Comparison of ENCODE assay signal across 30 mouse cellular contexts in the genomic region with DNA sequence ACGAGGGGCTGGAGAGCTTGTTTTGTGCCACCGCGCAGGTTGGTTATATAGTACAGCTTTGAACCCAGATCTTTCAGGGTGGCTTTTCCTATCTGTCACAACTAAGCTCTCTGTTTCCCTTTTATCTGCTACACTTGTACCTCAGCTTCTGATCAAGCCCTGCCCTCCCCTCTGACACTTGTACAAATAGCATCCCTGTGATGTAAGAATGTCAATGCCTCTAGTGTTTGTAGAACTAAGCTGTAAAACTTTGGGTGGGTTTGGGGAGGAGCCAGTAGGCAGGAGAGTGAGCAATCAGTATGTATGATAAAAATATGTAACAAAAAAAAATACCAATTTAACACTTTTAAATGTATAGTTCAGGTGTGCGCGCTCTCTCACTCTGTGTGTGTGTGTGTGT. TPM values are rescaled to one million over a fixed set of nuclear protein-coding genes. Genes with fewer than 3 reads are reported as not detected.
DNase-seq lines count a peak whose midpoint lies in the region; ATAC-seq and TF ChIP-seq lines count a peak whose summit lies in the region.
"Had no signal": no experiment of that assay in that cellular context is flagged by ENCODE, and none has a peak within 500 bp of the region (broad histone marks: within the 10 kb centered on the region; RNA-seq: fewer than 3 reads in every experiment).

No protein-coding gene starts in this region.

- no peak overlapping the region for H3K9ac ChIP-seq in intestine, embryonic 14.5 days (ENCODE audit: low read length)
- no peak overlapping the region for H3K9ac ChIP-seq in intestine, postnatal 0 days (ENCODE audit: low read depth, low read length)
- H3K9ac ChIP-seq in lung, embryonic 16.5 days (ENCODE audit: low read length) = peak overlapping the region; percentile 23; the same call in 1 of the 2 replicates
- H3K9ac ChIP-seq in stomach, embryonic 16.5 days (ENCODE audit: low read length) = no peak overlapping the region
- H3K9ac ChIP-seq in stomach, postnatal 0 days (ENCODE audit: low read length) = no peak overlapping the region
- H3K9ac ChIP-seq: forebrain, embryonic 13.5 days; hindbrain, embryonic 12.5 days had no signal

- H3K9me3 ChIP-seq in intestine, embryonic 14.5 days (ENCODE audit: control insufficient read depth, low read length) = no peaks in the 10 kb centered on the region
- H3K9me3 ChIP-seq in intestine, postnatal 0 days (ENCODE audit: control insufficient read depth) = no peaks in the 10 kb centered on the region
- no peaks in the 10 kb centered on the region for H3K9me3 ChIP-seq in lung, embryonic 16.5 days (ENCODE audit: control insufficient read depth, low read length)
- no peaks in the 10 kb centered on the region for H3K9me3 ChIP-seq in stomach, embryonic 16.5 days (replicated peaks; ENCODE audit: control insufficient read depth, low read length)
- no peaks in the 10 kb centered on the region for H3K9me3 ChIP-seq in stomach, postnatal 0 days (ENCODE audit: control insufficient read depth, low read length)
- H3K9me3 ChIP-seq: forebrain, embryonic 10.5 days; forebrain, embryonic 13.5 days; hindbrain, embryonic 12.5 days had no signal

- TF ChIP-seq POLR2A in lung, adult 2 months (IDR thresholded peaks at IDR 0.05; ENCODE audit: borderline replicate concordance, extremely low read depth, low read depth, low read length) = no peak

- peak; percentile 65 for ATAC-seq in intestine, embryonic 14.5 days (replicated peaks; ENCODE audit: low FRiP score, low TSS enrichment, low read depth)
- no peak for ATAC-seq in intestine, postnatal 0 days
- peak; percentile 37; the same call in 1 of the 2 replicates for ATAC-seq in lung, embryonic 16.5 days (ENCODE audit: low read depth)
- no peak for ATAC-seq in stomach, embryonic 16.5 days (ENCODE audit: insufficient read depth, low FRiP score)
- ATAC-seq in stomach, postnatal 0 days (ENCODE audit: low FRiP score, low TSS enrichment) = no peak
- ATAC-seq: forebrain, embryonic 13.5 days; forebrain, embryonic 16.5 days; Patski had no signal

- intact Hi-C loops in left cerebral cortex, postnatal 36 days (cut with DNase I) = no loop called here

- no peak overlapping the region for H3K4me2 ChIP-seq in intestine, embryonic 14.5 days (ENCODE audit: low read length)
- H3K4me2 ChIP-seq in intestine, postnatal 0 days (replicated peaks; ENCODE audit: low read depth) = no peak overlapping the region
- peak overlapping the region; percentile 26 for H3K4me2 ChIP-seq in lung, embryonic 16.5 days (ENCODE audit: low read depth, low read length)
- no peak overlapping the region for H3K4me2 ChIP-seq in stomach, embryonic 16.5 days (ENCODE audit: low read depth, low read length)
- no peak overlapping the region for H3K4me2 ChIP-seq in stomach, postnatal 0 days (replicated peaks; ENCODE audit: low read depth)
- H3K4me2 ChIP-seq: forebrain, embryonic 13.5 days; heart, embryonic 11.5 days; hindbrain, embryonic 12.5 days had no signal

- WGBS in intestine, embryonic 14.5 days = 74% methylated on average over 5 of the region's 5 CpGs
- 56% methylated on average over 5 of the region's 5 CpGs for WGBS in intestine, postnatal 0 days
- WGBS in lung, embryonic 16.5 days = 71% methylated on average over 5 of the region's 5 CpGs
- 80% methylated on average over 5 of the region's 5 CpGs for WGBS in lung, adult 2 months
- 80% methylated on average over 5 of the region's 5 CpGs for WGBS in stomach, embryonic 16.5 days
- WGBS in stomach, postnatal 0 days = 81% methylated on average over 5 of the region's 5 CpGs

- no peak for DNase-seq in intestine, embryonic 14.5 days (ENCODE audit: low spot score)
- DNase-seq in lung, adult 2 months = no peak
- DNase-seq in stomach, postnatal 0 days (ENCODE audit: low spot score) = no peak
- DNase-seq in heart, adult 18-20 months = no peak
- DNase-seq in left cerebral cortex, postnatal 36 days (ENCODE audit: low spot score in 2 of 2) = no peak
- DNase-seq: adrenal gland, postnatal 10 days; adrenal gland, postnatal 36 days; cerebellum, adult 18-20 months; cerebellum, adult 9-10 months; cerebellum, postnatal 14 days; gastrocnemius, postnatal 10 days; gastrocnemius, postnatal 36 days had no signal

- TF ChIP-seq EP300 in stomach, postnatal 0 days (optimal IDR thresholded peaks at IDR 0.05) = no peak

- peaks cover 13% of the 10 kb centered on the region for H3K4me1 ChIP-seq in intestine, embryonic 14.5 days (replicated peaks; ENCODE audit: control insufficient read depth, insufficient read depth, low read length)
- H3K4me1 ChIP-seq in intestine, postnatal 0 days (replicated peaks; ENCODE audit: control insufficient read depth, insufficient read depth, low read length) = 0 out of 2 replicates have a peak, but pooled peaks cover 3% of the 10 kb centered on the region
- peaks cover 24% of the 10 kb centered on the region for H3K4me1 ChIP-seq in lung, embryonic 16.5 days (replicated peaks; ENCODE audit: control insufficient read depth, insufficient read depth, low read length)
- peaks cover 18% of the 10 kb centered on the region for H3K4me1 ChIP-seq in lung, adult 2 months (ENCODE audit: control insufficient read depth, insufficient read depth, low read length)
- peaks cover 16% of the 10 kb centered on the region for H3K4me1 ChIP-seq in stomach, embryonic 16.5 days (ENCODE audit: control insufficient read depth, insufficient read depth, low read length)
- H3K4me1 ChIP-seq in stomach, postnatal 0 days (replicated peaks; ENCODE audit: control insufficient read depth, insufficient read depth) = 0 out of 2 replicates have a peak, but pooled peaks cover 3% of the 10 kb centered on the region

- H3K36me3 ChIP-seq in intestine, embryonic 14.5 days (ENCODE audit: control insufficient read depth, insufficient read depth, low read length) = no peaks in the 10 kb centered on the region; the same call in 1 of the 2 replicates
- no peaks in the 10 kb centered on the region; the same call in 1 of the 2 replicates for H3K36me3 ChIP-seq in intestine, postnatal 0 days (ENCODE audit: control insufficient read depth, insufficient read depth)
- H3K36me3 ChIP-seq in lung, embryonic 16.5 days (ENCODE audit: control insufficient read depth, insufficient read depth, low read length) = no peaks in the 10 kb centered on the region
- no peaks in the 10 kb centered on the region for H3K36me3 ChIP-seq in stomach, embryonic 16.5 days (ENCODE audit: control insufficient read depth, insufficient read depth, low read length)
- H3K36me3 ChIP-seq in stomach, postnatal 0 days (ENCODE audit: control insufficient read depth, insufficient read depth, low read length) = no peaks in the 10 kb centered on the region
- H3K36me3 ChIP-seq: forebrain, embryonic 10.5 days; hindbrain, embryonic 12.5 days had no signal

- no peak overlapping the region for H3K27ac ChIP-seq in intestine, embryonic 14.5 days (ENCODE audit: low read depth)
- H3K27ac ChIP-seq in intestine, postnatal 0 days (ENCODE audit: low read depth, low read length) = no peak overlapping the region
- peak overlapping the region; percentile 89 for H3K27ac ChIP-seq in lung, embryonic 16.5 days (ENCODE audit: low read length)
- peak overlapping the region; percentile 22; the same call in 1 of the 2 replicates for H3K27ac ChIP-seq in stomach, embryonic 16.5 days (ENCODE audit: low read length)
- H3K27ac ChIP-seq in stomach, postnatal 0 days (replicated peaks) = no peak overlapping the region
- H3K27ac ChIP-seq: forebrain, embryonic 10.5 days; forebrain, embryonic 13.5 days; hindbrain, embryonic 12.5 days had no signal

- no peak overlapping the region for H3K4me3 ChIP-seq in intestine, embryonic 14.5 days (ENCODE audit: low read depth, low read length)
- no peak overlapping the region for H3K4me3 ChIP-seq in intestine, postnatal 0 days (ENCODE audit: low read depth, low read length)
- no peak overlapping the region for H3K4me3 ChIP-seq in lung, embryonic 16.5 days (ENCODE audit: low read length)
- H3K4me3 ChIP-seq in lung, adult 2 months (replicated peaks; ENCODE audit: extremely low read depth, low read depth, low read length) = no peak overlapping the region
- H3K4me3 ChIP-seq in stomach, embryonic 16.5 days (replicated peaks; ENCODE audit: low read length) = no peak overlapping the region
- H3K4me3 ChIP-seq in stomach, postnatal 0 days (ENCODE audit: low read depth, low read length) = no peak overlapping the region
- H3K4me3 ChIP-seq: forebrain, embryonic 10.5 days; forebrain, embryonic 13.5 days; hindbrain, embryonic 12.5 days had no signal

- TF ChIP-seq CTCF in intestine, postnatal 0 days (IDR thresholded peaks at IDR 0.05; ENCODE audit: low read depth) = no peak
- TF ChIP-seq CTCF in lung, adult 2 months (IDR thresholded peaks at IDR 0.05; ENCODE audit: insufficient read depth, low read length) = no peak
- TF ChIP-seq CTCF in stomach, postnatal 0 days (IDR thresholded peaks at IDR 0.05; ENCODE audit: low read depth) = no peak

- no peaks in the 10 kb centered on the region for H3K27me3 ChIP-seq in intestine, embryonic 14.5 days (replicated peaks; ENCODE audit: control insufficient read depth, insufficient read depth, low read length)
- no peaks in the 10 kb centered on the region for H3K27me3 ChIP-seq in intestine, postnatal 0 days (replicated peaks; ENCODE audit: control insufficient read depth, insufficient read depth, low read length)
- H3K27me3 ChIP-seq in lung, embryonic 16.5 days (ENCODE audit: control insufficient read depth, insufficient read depth, low read depth, low read length) = no peaks in the 10 kb centered on the region
- H3K27me3 ChIP-seq in stomach, embryonic 16.5 days (ENCODE audit: control insufficient read depth, insufficient read depth, low read length) = no peaks in the 10 kb centered on the region
- no peaks in the 10 kb centered on the region for H3K27me3 ChIP-seq in stomach, postnatal 0 days (ENCODE audit: control insufficient read depth, insufficient read depth, low read length)
- H3K27me3 ChIP-seq: forebrain, embryonic 13.5 days; hindbrain, embryonic 12.5 days; Patski had no signal

RNA-seq across cellular contexts. Expression of a gene that starts 6.2 kb away (rescaled TPM):
- 40.5 and 44.8 TPM in 2 replicates for polyA plus RNA-seq in intestine, embryonic 14.5 days (2014; fragmentation: Nextera tagmentation; extraction: Ambion mirVana)
- 29.0 and 30.1 TPM in 2 replicates for polyA plus RNA-seq in intestine, postnatal 0 days (2015; fragmentation: Nextera tagmentation; extraction: Ambion mirVana)
- polyA plus RNA-seq in lung, embryonic 16.5 days (2015; fragmentation: Nextera tagmentation; extraction: Ambion mirVana) = 55.9 and 61.3 TPM in 2 replicates
- 131 and 143 TPM in 2 replicates for polyA plus RNA-seq in lung, adult 2 months (2012; rRNA removed)
- 43.9 and 51.8 TPM in 2 replicates for polyA plus RNA-seq in stomach, embryonic 16.5 days (2015; fragmentation: Nextera tagmentation; extraction: Ambion mirVana)
- polyA plus RNA-seq in stomach, postnatal 0 days (2015; fragmentation: Nextera tagmentation; extraction: Ambion mirVana) = 24.9 TPM in 2 replicates
- 10 to 100 TPM; 15.8 to 20.6 TPM for total RNA-seq in heart, adult 18-20 months (2021)
- total RNA-seq in left cerebral cortex, postnatal 36 days (2021) = 10 to 100 TPM; 35.9 to 39.3 TPM

RNA-seq across cellular contexts. Expression of a gene that starts 16.2 kb away (rescaled TPM):
- 21.4 and 22.6 TPM in 2 replicates for polyA plus RNA-seq in intestine, embryonic 14.5 days (2014; fragmentation: Nextera tagmentation; extraction: Ambion mirVana)
- polyA plus RNA-seq in intestine, postnatal 0 days (2015; fragmentation: Nextera tagmentation; extraction: Ambion mirVana) = 99.5 and 102 TPM in 2 replicates
- polyA plus RNA-seq in lung, embryonic 16.5 days (2015; fragmentation: Nextera tagmentation; extraction: Ambion mirVana) = 5.6 and 6.1 TPM in 2 replicates
- 20.0 and 22.1 TPM in 2 replicates for polyA plus RNA-seq in lung, adult 2 months (2012; rRNA removed)
- 18.7 and 20.3 TPM in 2 replicates for polyA plus RNA-seq in stomach, embryonic 16.5 days (2015; fragmentation: Nextera tagmentation; extraction: Ambion mirVana)
- 6.9 and 7.0 TPM in 2 replicates for polyA plus RNA-seq in stomach, postnatal 0 days (2015; fragmentation: Nextera tagmentation; extraction: Ambion mirVana)
- total RNA-seq in heart, adult 18-20 months (2021) = 1 to 10 TPM; 4.3 to 5.1 TPM
- 100 to 1,000 TPM; 225 to 274 TPM for total RNA-seq in left cerebral cortex, postnatal 36 days (2021)
- total RNA-seq: adrenal gland, postnatal 36 days; gastrocnemius, postnatal 36 days; granulocyte monocyte progenitor cell, adult 5-6 weeks had no signal

RNA-seq across cellular contexts. Expression of a gene that starts 19.2 kb away (rescaled TPM):
- not detected in 2 replicates for polyA plus RNA-seq in intestine, embryonic 14.5 days (2014; fragmentation: Nextera tagmentation; extraction: Ambion mirVana)
- 0.44 and 0.69 TPM in 2 replicates for polyA plus RNA-seq in intestine, postnatal 0 days (2015; fragmentation: Nextera tagmentation; extraction: Ambion mirVana)
- polyA plus RNA-seq in lung, embryonic 16.5 days (2015; fragmentation: Nextera tagmentation; extraction: Ambion mirVana) = 6.7 and 8.0 TPM in 2 replicates
- polyA plus RNA-seq in lung, adult 2 months (2012; rRNA removed) = 73.7 and 136 TPM in 2 replicates
- polyA plus RNA-seq in stomach, embryonic 16.5 days (2015; fragmentation: Nextera tagmentation; extraction: Ambion mirVana) = 0.57 and 9.3 TPM in 2 replicates
- polyA plus RNA-seq in stomach, postnatal 0 days (2015; fragmentation: Nextera tagmentation; extraction: Ambion mirVana) = 0.13 and 0.38 TPM in 2 replicates
- 1,000 to 10,000 TPM; 1,636 to 2,096 TPM for total RNA-seq in heart, adult 18-20 months (2021)
- 10 to 100 TPM; 11.8 to 14.4 TPM for total RNA-seq in left cerebral cortex, postnatal 36 days (2021)
- total RNA-seq: granulocyte monocyte progenitor cell, adult 5-6 weeks; hematopoietic stem cell, adult 5-6 weeks had no signal
- polyA plus RNA-seq: Patski had no signal

RNA-seq across cellular contexts. Expression of a gene that starts 21.8 kb away (rescaled TPM):
- polyA plus RNA-seq in intestine, embryonic 14.5 days (2014; fragmentation: Nextera tagmentation; extraction: Ambion mirVana) = not detected in 2 replicates
- not detected in 2 replicates for polyA plus RNA-seq in intestine, postnatal 0 days (2015; fragmentation: Nextera tagmentation; extraction: Ambion mirVana)
- polyA plus RNA-seq in lung, embryonic 16.5 days (2015; fragmentation: Nextera tagmentation; extraction: Ambion mirVana) = 0.13 TPM in 1 of 2 replicates, not detected in the other
- polyA plus RNA-seq in lung, adult 2 months (2012; rRNA removed) = 2.0 and 3.5 TPM in 2 replicates
- 0.15 TPM in 1 of 2 replicates, not detected in the other for polyA plus RNA-seq in stomach, embryonic 16.5 days (2015; fragmentation: Nextera tagmentation; extraction: Ambion mirVana)
- not detected in 2 replicates for polyA plus RNA-seq in stomach, postnatal 0 days (2015; fragmentation: Nextera tagmentation; extraction: Ambion mirVana)
- total RNA-seq in heart, adult 18-20 months (2021) = under 1 TPM; 0.84 to 0.90 TPM
- under 1 TPM; 0.34 to 0.47 TPM for total RNA-seq in left cerebral cortex, postnatal 36 days (2021)
- total RNA-seq: granulocyte monocyte progenitor cell, adult 5-6 weeks; hematopoietic stem cell, adult 5-6 weeks had no signal
- polyA plus RNA-seq: forebrain, embryonic 10.5 days; forebrain, embryonic 13.5 days; heart, postnatal 0 days; Patski had no signal

RNA-seq across cellular contexts. Expression of a gene that starts 35.0 kb away (rescaled TPM):
- 0.05 and 0.07 TPM in 2 replicates for polyA plus RNA-seq in intestine, embryonic 14.5 days (2014; fragmentation: Nextera tagmentation; extraction: Ambion mirVana)
- 0.07 TPM in 1 of 2 replicates, not detected in the other for polyA plus RNA-seq in intestine, postnatal 0 days (2015; fragmentation: Nextera tagmentation; extraction: Ambion mirVana)
- 0.06 TPM in 1 of 2 replicates, not detected in the other for polyA plus RNA-seq in lung, embryonic 16.5 days (2015; fragmentation: Nextera tagmentation; extraction: Ambion mirVana)
- not detected in 2 replicates for polyA plus RNA-seq in lung, adult 2 months (2012; rRNA removed)
- 0.06 TPM in 1 of 2 replicates, not detected in the other for polyA plus RNA-seq in stomach, embryonic 16.5 days (2015; fragmentation: Nextera tagmentation; extraction: Ambion mirVana)
- 0.02 and 0.08 TPM in 2 replicates for polyA plus RNA-seq in stomach, postnatal 0 days (2015; fragmentation: Nextera tagmentation; extraction: Ambion mirVana)
- total RNA-seq in heart, adult 18-20 months (2021) = not detected
- total RNA-seq in left cerebral cortex, postnatal 36 days (2021) = 10 to 100 TPM; 65.2 to 77.3 TPM
- total RNA-seq: adrenal gland, adult 18-20 months; adrenal gland, postnatal 10 days; adrenal gland, postnatal 36 days; ES-E14; gastrocnemius, adult 18-20 months; gastrocnemius, postnatal 10 days; gastrocnemius, postnatal 36 days; granulocyte monocyte progenitor cell, adult 5-6 weeks; heart, adult 8-10 months; heart, postnatal 25 days; hematopoietic stem cell, adult 5-6 weeks had no signal
- polyA plus RNA-seq: heart, embryonic 14.5 days; heart, postnatal 0 days; Patski had no signal

Comparison
In these comparisons a context has a peak if more than half of its experiments do, and no peak if none do; other contexts are left out.
1. ATAC-seq: peak in intestine, embryonic 14.5 days (single experiment) and lung, embryonic 16.5 days (single experiment); none in intestine, postnatal 0 days (single experiment), stomach, embryonic 16.5 days (single experiment) and stomach, postnatal 0 days (single experiment).
2. H3K27ac ChIP-seq: peak in lung, embryonic 16.5 days (single experiment) and stomach, embryonic 16.5 days (single experiment); none in intestine, embryonic 14.5 days (single experiment), intestine, postnatal 0 days (single experiment) and stomach, postnatal 0 days (single experiment).